In the genomic region with DNA sequence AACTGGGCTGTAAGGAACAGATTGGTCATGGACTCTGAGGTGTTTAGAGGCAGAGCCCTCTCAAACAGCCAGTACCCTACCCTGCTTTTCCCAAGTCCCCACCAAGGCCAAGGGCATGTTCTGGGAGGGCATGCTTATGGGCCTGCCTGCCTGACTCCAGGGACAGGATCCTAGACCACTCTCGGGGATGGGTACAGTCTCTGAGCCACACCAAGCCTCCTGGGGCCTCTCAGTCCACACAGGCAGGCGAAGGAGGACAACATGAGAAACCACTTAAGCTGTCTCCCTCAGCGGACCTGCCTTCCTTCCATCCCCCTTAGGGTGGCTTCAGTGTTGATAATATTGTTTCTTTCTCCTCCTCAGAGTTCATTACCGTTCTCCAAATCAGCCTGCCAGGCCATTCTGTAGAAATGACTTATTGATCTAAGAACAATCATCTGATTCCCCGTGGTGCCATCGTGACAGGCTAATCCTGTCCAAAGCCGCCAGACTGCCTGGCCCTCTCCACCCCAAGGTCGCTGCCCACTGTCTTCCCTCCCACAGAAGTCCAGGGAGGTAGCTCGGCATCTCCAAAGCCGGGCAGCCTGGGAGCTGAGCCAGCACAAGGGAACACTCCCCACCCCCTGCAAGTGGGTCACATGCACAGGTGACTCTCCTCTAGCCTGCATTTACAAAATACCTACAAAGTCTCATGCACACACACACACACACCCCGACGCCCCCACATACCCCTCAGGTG, we compare ENCODE assay signal across 13 mouse cellular contexts. TPM values are rescaled to one million over a fixed set of nuclear protein-coding genes. Genes with fewer than 3 reads are reported as not detected.
DNase-seq lines count a peak whose midpoint lies in the region; ATAC-seq lines count a peak whose summit lies in the region.
"Had no signal": no experiment of that assay in that cellular context is flagged by ENCODE, and none has a peak within 500 bp of the region (broad histone marks: within the 10 kb centered on the region; RNA-seq: fewer than 3 reads in every experiment).

No protein-coding gene starts in this region.

- H3K27ac ChIP-seq in forebrain, embryonic 12.5 days, result 0 out of 2 replicates have a peak overlapping the region, but pooled peaks have one; percentile 27
- no peak overlapping the region for H3K27ac ChIP-seq in forebrain, embryonic 16.5 days (ENCODE audit: low read length)
- H3K27ac ChIP-seq in hindbrain, embryonic 12.5 days, result peak overlapping the region; percentile 66
- H3K27ac ChIP-seq in midbrain, embryonic 14.5 days (replicated peaks; ENCODE audit: low read depth, low read length), result peak overlapping the region; percentile 67
- no peak overlapping the region for H3K27ac ChIP-seq in intestine, embryonic 15.5 days
- H3K27ac ChIP-seq: embryonic facial prominence, embryonic 15.5 days; limb, embryonic 15.5 days had no signal

- DNase-seq in cerebellum, adult 11 months, result peak; percentile 78
- no peak for DNase-seq in midbrain, embryonic 14.5 days
- DNase-seq in c-Kit-positive CD71-positive TER-119-positive erythroid progenitor cells, embryonic 14.5 days (ENCODE audit: low spot score), result no peak

- 65% methylated on average over 12 of the region's 12 CpGs for WGBS in forebrain, embryonic 12.5 days
- 63% methylated on average over 12 of the region's 12 CpGs for WGBS in forebrain, embryonic 16.5 days
- 62% methylated on average over 12 of the region's 12 CpGs for WGBS in hindbrain, embryonic 12.5 days
- WGBS in midbrain, embryonic 14.5 days, result 46% methylated on average over 12 of the region's 12 CpGs
- WGBS in intestine, embryonic 15.5 days, result 69% methylated on average over 12 of the region's 12 CpGs

- ATAC-seq in forebrain, embryonic 12.5 days (ENCODE audit: low FRiP score), result no peak
- no peak for ATAC-seq in forebrain, embryonic 16.5 days
- no peak for ATAC-seq in hindbrain, embryonic 12.5 days (ENCODE audit: low FRiP score)
- no peak for ATAC-seq in midbrain, embryonic 14.5 days (ENCODE audit: low FRiP score, low TSS enrichment)
- no peak for ATAC-seq in intestine, embryonic 15.5 days
- ATAC-seq in granulocyte monocyte progenitor cell, adult 5-6 weeks (replicated peaks; ENCODE audit: poor library complexity, severe bottlenecking), result no peak
- ATAC-seq: Patski had no signal

- peaks cover 17% of the 10 kb centered on the region; the same call in 1 of the 2 replicates for H3K27me3 ChIP-seq in forebrain, embryonic 12.5 days
- H3K27me3 ChIP-seq in forebrain, embryonic 16.5 days (replicated peaks; ENCODE audit: control insufficient read depth, insufficient read depth, low read length), result 0 out of 2 replicates have a peak, but pooled peaks cover 2% of the 10 kb centered on the region
- H3K27me3 ChIP-seq in hindbrain, embryonic 12.5 days, result no peaks in the 10 kb centered on the region
- H3K27me3 ChIP-seq in midbrain, embryonic 14.5 days (ENCODE audit: control insufficient read depth, insufficient read depth, low read length), result no peaks in the 10 kb centered on the region
- no peaks in the 10 kb centered on the region for H3K27me3 ChIP-seq in intestine, embryonic 15.5 days (replicated peaks)
- H3K27me3 ChIP-seq: embryonic facial prominence, embryonic 15.5 days; limb, embryonic 15.5 days; Patski had no signal

- H3K4me2 ChIP-seq in forebrain, embryonic 12.5 days, result no peak overlapping the region
- no peak overlapping the region for H3K4me2 ChIP-seq in forebrain, embryonic 16.5 days (ENCODE audit: low read length)
- H3K4me2 ChIP-seq in hindbrain, embryonic 12.5 days (replicated peaks), result no peak overlapping the region
- no peak overlapping the region for H3K4me2 ChIP-seq in midbrain, embryonic 14.5 days (ENCODE audit: low read length)
- H3K4me2 ChIP-seq in intestine, embryonic 15.5 days (replicated peaks), result no peak overlapping the region
- H3K4me2 ChIP-seq: embryonic facial prominence, embryonic 15.5 days; limb, embryonic 15.5 days had no signal

- H3K4me3 ChIP-seq in forebrain, embryonic 12.5 days (replicated peaks), result no peak overlapping the region
- H3K4me3 ChIP-seq in forebrain, embryonic 16.5 days (replicated peaks; ENCODE audit: low read length), result no peak overlapping the region
- no peak overlapping the region for H3K4me3 ChIP-seq in hindbrain, embryonic 12.5 days
- H3K4me3 ChIP-seq in midbrain, embryonic 14.5 days (replicated peaks; ENCODE audit: low read depth, low read length), result no peak overlapping the region
- no peak overlapping the region for H3K4me3 ChIP-seq in intestine, embryonic 15.5 days (replicated peaks)
- H3K4me3 ChIP-seq: embryonic facial prominence, embryonic 15.5 days; limb, embryonic 15.5 days had no signal

- no peak overlapping the region for H3K9ac ChIP-seq in forebrain, embryonic 12.5 days
- H3K9ac ChIP-seq in forebrain, embryonic 16.5 days (replicated peaks; ENCODE audit: low read depth, low read length), result no peak overlapping the region
- H3K9ac ChIP-seq in hindbrain, embryonic 12.5 days, result no peak overlapping the region
- no peak overlapping the region; the same call in 1 of the 2 replicates for H3K9ac ChIP-seq in midbrain, embryonic 14.5 days (replicated peaks; ENCODE audit: low read length)
- no peak overlapping the region for H3K9ac ChIP-seq in intestine, embryonic 15.5 days
- H3K9ac ChIP-seq: embryonic facial prominence, embryonic 15.5 days; limb, embryonic 15.5 days had no signal

- no peaks in the 10 kb centered on the region for H3K9me3 ChIP-seq in forebrain, embryonic 12.5 days
- no peaks in the 10 kb centered on the region for H3K9me3 ChIP-seq in forebrain, embryonic 16.5 days (ENCODE audit: control insufficient read depth, low read length)
- no peaks in the 10 kb centered on the region for H3K9me3 ChIP-seq in hindbrain, embryonic 12.5 days (replicated peaks)
- no peaks in the 10 kb centered on the region for H3K9me3 ChIP-seq in midbrain, embryonic 14.5 days (ENCODE audit: control insufficient read depth, low read length)
- no peaks in the 10 kb centered on the region for H3K9me3 ChIP-seq in intestine, embryonic 15.5 days
- H3K9me3 ChIP-seq: embryonic facial prominence, embryonic 15.5 days; limb, embryonic 15.5 days had no signal

- H3K4me1 ChIP-seq in forebrain, embryonic 12.5 days, result peaks cover 54% of the 10 kb centered on the region
- H3K4me1 ChIP-seq in forebrain, embryonic 16.5 days (replicated peaks; ENCODE audit: control insufficient read depth, insufficient read depth, low read length), result peaks cover 33% of the 10 kb centered on the region
- peaks cover 52% of the 10 kb centered on the region for H3K4me1 ChIP-seq in hindbrain, embryonic 12.5 days
- peaks cover 44% of the 10 kb centered on the region for H3K4me1 ChIP-seq in midbrain, embryonic 14.5 days (ENCODE audit: control insufficient read depth, insufficient read depth, low read length)
- H3K4me1 ChIP-seq in intestine, embryonic 15.5 days (replicated peaks), result peaks cover 9% of the 10 kb centered on the region

- H3K36me3 ChIP-seq in forebrain, embryonic 12.5 days (replicated peaks), result peaks cover 21% of the 10 kb centered on the region
- H3K36me3 ChIP-seq in forebrain, embryonic 16.5 days (ENCODE audit: control insufficient read depth, insufficient read depth), result no peaks in the 10 kb centered on the region
- H3K36me3 ChIP-seq in hindbrain, embryonic 12.5 days, result peaks cover 25% of the 10 kb centered on the region
- peaks cover 59% of the 10 kb centered on the region for H3K36me3 ChIP-seq in midbrain, embryonic 14.5 days (ENCODE audit: control insufficient read depth, insufficient read depth, low read length)
- peaks cover 4% of the 10 kb centered on the region for H3K36me3 ChIP-seq in intestine, embryonic 15.5 days

RNA-seq across cellular contexts. Expression of a gene that starts 14.6 kb away (rescaled TPM):
- polyA plus RNA-seq in forebrain, embryonic 12.5 days (2016; fragmentation: Nextera tagmentation; extraction: Ambion mirVana), result 5.1 and 6.8 TPM in 2 replicates
- polyA plus RNA-seq in forebrain, embryonic 16.5 days (2015; fragmentation: Nextera tagmentation; extraction: Ambion mirVana), result 6.6 and 9.5 TPM in 2 replicates
- polyA plus RNA-seq in hindbrain, embryonic 12.5 days (2016; fragmentation: Nextera tagmentation; extraction: Ambion mirVana), result 9.1 and 10.7 TPM in 2 replicates
- 15.9 and 19.2 TPM in 2 replicates for polyA plus RNA-seq in midbrain, embryonic 14.5 days (2014; fragmentation: Nextera tagmentation; extraction: Ambion mirVana)
- polyA plus RNA-seq in intestine, embryonic 15.5 days (2015; fragmentation: Nextera tagmentation; extraction: Ambion mirVana), result 2.7 and 3.6 TPM in 2 replicates
- 2.0 and 6.4 TPM in 2 replicates for total RNA-seq in granulocyte monocyte progenitor cell, adult 5-6 weeks (2014; fragmentation: Nextera tagmentation)
- 1.9 and 3.8 TPM in 2 replicates for total RNA-seq in granulocyte monocyte progenitor cell, adult 5-6 weeks (2017)

RNA-seq across cellular contexts. Expression of a gene that starts 38.9 kb away (rescaled TPM):
- 0.04 and 0.08 TPM in 2 replicates for polyA plus RNA-seq in forebrain, embryonic 12.5 days (2016; fragmentation: Nextera tagmentation; extraction: Ambion mirVana)
- 0.10 and 0.11 TPM in 2 replicates for polyA plus RNA-seq in forebrain, embryonic 16.5 days (2015; fragmentation: Nextera tagmentation; extraction: Ambion mirVana)
- 0.08 and 0.10 TPM in 2 replicates for polyA plus RNA-seq in hindbrain, embryonic 12.5 days (2016; fragmentation: Nextera tagmentation; extraction: Ambion mirVana)
- polyA plus RNA-seq in midbrain, embryonic 14.5 days (2014; fragmentation: Nextera tagmentation; extraction: Ambion mirVana), result 0.18 and 0.22 TPM in 2 replicates
- polyA plus RNA-seq in intestine, embryonic 15.5 days (2015; fragmentation: Nextera tagmentation; extraction: Ambion mirVana), result 0.03 and 0.08 TPM in 2 replicates
- total RNA-seq in granulocyte monocyte progenitor cell, adult 5-6 weeks (2014; fragmentation: Nextera tagmentation), result not detected in 2 replicates
- not detected in 2 replicates for total RNA-seq in granulocyte monocyte progenitor cell, adult 5-6 weeks (2017)
- polyA plus RNA-seq: heart, postnatal 0 days had no signal

RNA-seq across cellular contexts. Expression of a gene that starts 40.8 kb away (rescaled TPM):
- 0.17 TPM in 1 of 2 replicates, not detected in the other for polyA plus RNA-seq in forebrain, embryonic 12.5 days (2016; fragmentation: Nextera tagmentation; extraction: Ambion mirVana)
- polyA plus RNA-seq in forebrain, embryonic 16.5 days (2015; fragmentation: Nextera tagmentation; extraction: Ambion mirVana), result 0.12 TPM in 1 of 2 replicates, not detected in the other
- 0.32 TPM in 1 of 2 replicates, not detected in the other for polyA plus RNA-seq in hindbrain, embryonic 12.5 days (2016; fragmentation: Nextera tagmentation; extraction: Ambion mirVana)
- 0.25 TPM in 1 of 2 replicates, not detected in the other for polyA plus RNA-seq in midbrain, embryonic 14.5 days (2014; fragmentation: Nextera tagmentation; extraction: Ambion mirVana)
- not detected in 2 replicates for polyA plus RNA-seq in intestine, embryonic 15.5 days (2015; fragmentation: Nextera tagmentation; extraction: Ambion mirVana)
- not detected in 2 replicates for total RNA-seq in granulocyte monocyte progenitor cell, adult 5-6 weeks (2014; fragmentation: Nextera tagmentation)
- 0.10 TPM in 1 of 2 replicates, not detected in the other for total RNA-seq in granulocyte monocyte progenitor cell, adult 5-6 weeks (2017)
- polyA plus RNA-seq: heart, postnatal 0 days had no signal

RNA-seq across cellular contexts. Expression of a gene that starts 55.7 kb away (rescaled TPM):
- polyA plus RNA-seq in forebrain, embryonic 12.5 days (2016; fragmentation: Nextera tagmentation; extraction: Ambion mirVana), result not detected in 2 replicates
- polyA plus RNA-seq in forebrain, embryonic 16.5 days (2015; fragmentation: Nextera tagmentation; extraction: Ambion mirVana), result not detected in 2 replicates
- not detected in 2 replicates for polyA plus RNA-seq in hindbrain, embryonic 12.5 days (2016; fragmentation: Nextera tagmentation; extraction: Ambion mirVana)
- 0.23 TPM in 1 of 2 replicates, not detected in the other for polyA plus RNA-seq in midbrain, embryonic 14.5 days (2014; fragmentation: Nextera tagmentation; extraction: Ambion mirVana)
- polyA plus RNA-seq in intestine, embryonic 15.5 days (2015; fragmentation: Nextera tagmentation; extraction: Ambion mirVana), result 0.14 and 0.25 TPM in 2 replicates
- not detected in 2 replicates for total RNA-seq in granulocyte monocyte progenitor cell, adult 5-6 weeks (2014; fragmentation: Nextera tagmentation)
- total RNA-seq in granulocyte monocyte progenitor cell, adult 5-6 weeks (2017), result not detected in 2 replicates
- polyA plus RNA-seq: C2C12; embryonic facial prominence, embryonic 15.5 days; Patski had no signal

RNA-seq across cellular contexts. Expression of a gene that starts 56.1 kb away (rescaled TPM):
- not detected in 2 replicates for polyA plus RNA-seq in forebrain, embryonic 12.5 days (2016; fragmentation: Nextera tagmentation; extraction: Ambion mirVana)
- not detected in 2 replicates for polyA plus RNA-seq in forebrain, embryonic 16.5 days (2015; fragmentation: Nextera tagmentation; extraction: Ambion mirVana)
- not detected in 2 replicates for polyA plus RNA-seq in hindbrain, embryonic 12.5 days (2016; fragmentation: Nextera tagmentation; extraction: Ambion mirVana)
- 0.04 TPM in 1 of 2 replicates, not detected in the other for polyA plus RNA-seq in midbrain, embryonic 14.5 days (2014; fragmentation: Nextera tagmentation; extraction: Ambion mirVana)
- polyA plus RNA-seq in intestine, embryonic 15.5 days (2015; fragmentation: Nextera tagmentation; extraction: Ambion mirVana), result 0.08 TPM in 1 of 2 replicates, not detected in the other
- total RNA-seq in granulocyte monocyte progenitor cell, adult 5-6 weeks (2014; fragmentation: Nextera tagmentation), result not detected in 2 replicates
- not detected in 2 replicates for total RNA-seq in granulocyte monocyte progenitor cell, adult 5-6 weeks (2017)

Comparison
In these comparisons a context has a peak if more than half of its experiments do, and no peak if none do; other contexts are left out.
1. H3K27ac ChIP-seq: peak in forebrain, embryonic 12.5 days (single experiment), hindbrain, embryonic 12.5 days (single experiment) and midbrain, embryonic 14.5 days (single experiment); none in forebrain, embryonic 16.5 days (single experiment) and intestine, embryonic 15.5 days (single experiment).